Mouse (Mus musculus) limb, embryonic 13.5 days (tissue): Measurements from ENCODE around the gene Stra6. TPM values are rescaled to one million over a fixed set of nuclear protein-coding genes. Genes with fewer than 3 reads are reported as not detected.

Experiments used
- ATAC-seq: fragments of 200-750 bp; cut with Nextera tagmentation; 2 replicates; pipeline ENCODE4 v1.8.0; 2017; ENCODE audit warnings: low read depth, moderate number of reproducible peaks, moderate TSS enrichment; ENCODE audit not compliant: low FRiP score
- H3K27ac ChIP-seq: fragments of 300-500 bp; sonication (generic); 2 replicates; pipeline ENCODE4 v1.5.1; 2015; ENCODE audit warnings: inconsistent platforms, mild to moderate bottlenecking, moderate library complexity
- H3K27me3 ChIP-seq: fragments of 300-500 bp; sonication (generic); 2 replicates; pipeline ENCODE4 v1.6.1; 2015; ENCODE audit warnings: mild to moderate bottlenecking, inconsistent platforms
- H3K36me3 ChIP-seq: fragments of 300-500 bp; sonication (generic); 2 replicates; pipeline ENCODE4 v1.6.1; 2015; ENCODE audit warnings: inconsistent platforms, mild to moderate bottlenecking, moderate library complexity
- H3K4me1 ChIP-seq: fragments of 300-500 bp; sonication (generic); 2 replicates; pipeline ENCODE4 v1.6.1; 2015; ENCODE audit warnings: inconsistent platforms
- H3K4me2 ChIP-seq: fragments of 300-500 bp; sonication (generic); replicated peaks from 2 replicates; pipeline ENCODE4 v1.6.1; 2015; ENCODE audit warnings: inconsistent platforms, mild to moderate bottlenecking, moderate library complexity
- H3K4me3 ChIP-seq: fragments of 300-500 bp; sonication (generic); 2 replicates; pipeline ENCODE4 v1.5.1; 2015; ENCODE audit warnings: moderate library complexity, mild to moderate bottlenecking, inconsistent platforms
- H3K9ac ChIP-seq: fragments of 300-500 bp; sonication (generic); 2 replicates; pipeline ENCODE4 v1.6.1; 2015; ENCODE audit warnings: mild to moderate bottlenecking, inconsistent platforms
- H3K9me3 ChIP-seq: fragments of 300-500 bp; sonication (generic); 2 replicates; pipeline ENCODE4 v1.6.1; 2016; ENCODE audit warnings: inconsistent platforms
- WGBS: fragments of 180-500 bp; shearing (Covaris S2); methylation state at CpG from one replicate; pipeline ENCODE4 v1.1.7; 2015; 5-methylcytosine and 5-hydroxymethylcytosine counted together
- polyA plus RNA-seq: library from polyadenylated mRNA; unstranded; fragments of >200 nt; fragmentation: Nextera tagmentation; extraction: Ambion mirVana; gene quantifications from 2 replicates; pipeline ENCODE4 v1.2.1, GENCODE M21; 2015

Stra6 gene
- polyA plus RNA-seq, 1 experiment from 2014 or later = 29.9 TPM

GRCm38 (mm10) chr9:58125085-58125484 lies 61.5 kb downstream of the Stra6 start:
- peak overlapping the region; percentile 65; the same call in 1 of the 2 replicates for H3K27ac ChIP-seq
- ATAC-seq = peak; percentile 28; the same call in 1 of the 2 replicates
- H3K27me3 ChIP-seq = no peaks in the 10 kb centered on the region
- 31% methylated on average over 3 of the region's 3 CpGs for WGBS
- peaks cover 65% of the 10 kb centered on the region for H3K4me1 ChIP-seq
- H3K36me3 ChIP-seq = no peaks in the 10 kb centered on the region
- H3K9me3 ChIP-seq = no peaks in the 10 kb centered on the region
- no peak overlapping the region for H3K4me3 ChIP-seq
- H3K4me2 ChIP-seq = no peak overlapping the region
- H3K9ac ChIP-seq = no peak overlapping the region

- no peak for ATAC-seq
- no peak overlapping the region for H3K4me2 ChIP-seq
- no peak overlapping the region for H3K9ac ChIP-seq
- no peaks in the 10 kb centered on the region for H3K36me3 ChIP-seq
- no peak overlapping the region for H3K4me3 ChIP-seq
- no peaks in the 10 kb centered on the region for H3K27me3 ChIP-seq
- WGBS = 36% methylated on average over 4 of the region's 4 CpGs
- no peaks in the 10 kb centered on the region for H3K9me3 ChIP-seq
- peaks cover 72% of the 10 kb centered on the region for H3K4me1 ChIP-seq
- H3K27ac ChIP-seq = no peak overlapping the region; the same call in 1 of the 2 replicates
Measured at GRCm38 (mm10) chr9:58125811-58126210, 62.2 kb downstream of the Stra6 start.

GRCm38 (mm10) chr9:58128926-58129413 lies 65.4 kb downstream of the Stra6 start:
- peak; percentile 70 for ATAC-seq

GRCm38 (mm10) chr9:58129508-58129907 lies 65.9 kb downstream of the Stra6 start:
- WGBS = 5% methylated on average over 8 of the region's 8 CpGs
- Histone ChIP-seq H3K36me3 (no peaks in the 10 kb centered on the region), H3K27me3 (no peaks in the 10 kb centered on the region), H3K27ac (peak overlapping the region; percentile 89), H3K4me2 (peak overlapping the region; percentile 60), H3K4me3 (peak overlapping the region; percentile 28), H3K4me1 (peaks cover 88% of the 10 kb centered on the region), H3K9ac (peak overlapping the region; percentile 53), H3K9me3 (no peaks in the 10 kb centered on the region)
- ATAC-seq = no peak

More at GRCm38 (mm10) chr9:58128926-58129413, 65.4 kb downstream of the Stra6 start:
- Histone ChIP-seq H3K9me3 (no peaks in the 10 kb centered on the region), H3K9ac (peak overlapping the region; percentile 53), H3K4me3 (peak overlapping the region; percentile 28), H3K4me1 (peaks cover 88% of the 10 kb centered on the region), H3K36me3 (no peaks in the 10 kb centered on the region), H3K27ac (peak overlapping the region; percentile 89), H3K27me3 (no peaks in the 10 kb centered on the region), H3K4me2 (peak overlapping the region; percentile 60)
- WGBS = 2% methylated on average over 13 of the region's 13 CpGs

GRCm38 (mm10) chr9:58130909-58131308 lies 67.3 kb downstream of the Stra6 start:
- no peaks in the 10 kb centered on the region for H3K36me3 ChIP-seq
- H3K27ac ChIP-seq = no peak overlapping the region
- H3K9me3 ChIP-seq = no peaks in the 10 kb centered on the region
- H3K4me1 ChIP-seq = peaks cover 88% of the 10 kb centered on the region
- peak overlapping the region; percentile 60 for H3K4me2 ChIP-seq
- H3K4me3 ChIP-seq = no peak overlapping the region
- WGBS = 41% methylated on average over 3 of the region's 3 CpGs
- ATAC-seq = no peak
- H3K9ac ChIP-seq = no peak overlapping the region
- H3K27me3 ChIP-seq = no peaks in the 10 kb centered on the region

- no peaks in the 10 kb centered on the region for H3K36me3 ChIP-seq
- WGBS = 74% methylated on average over 7 of the region's 7 CpGs
- H3K27me3 ChIP-seq = no peaks in the 10 kb centered on the region
- no peaks in the 10 kb centered on the region for H3K9me3 ChIP-seq
- H3K4me2 ChIP-seq = no peak overlapping the region; the same call in 1 of the 2 replicates
- peaks cover 96% of the 10 kb centered on the region for H3K4me1 ChIP-seq
- ATAC-seq = no peak
- no peak overlapping the region for H3K27ac ChIP-seq
- H3K9ac ChIP-seq = no peak overlapping the region
- no peak overlapping the region for H3K4me3 ChIP-seq
Measured at GRCm38 (mm10) chr9:58131735-58132134, 68.1 kb downstream of the Stra6 start.

GRCm38 (mm10) chr9:58133893-58134884 lies 70.6 kb downstream of the Stra6 start:
- Histone ChIP-seq H3K27ac (peak overlapping the region; percentile 85), H3K4me1 (peaks cover 89% of the 10 kb centered on the region), H3K9ac (0 out of 2 replicates have a peak overlapping the region, but pooled peaks have one; percentile 36), H3K27me3 (no peaks in the 10 kb centered on the region), H3K4me2 (peak overlapping the region; percentile 50), H3K36me3 (no peaks in the 10 kb centered on the region), H3K4me3 (peak overlapping the region; percentile 21), H3K9me3 (no peaks in the 10 kb centered on the region)
- peak; percentile 34 for ATAC-seq
- WGBS = 5% methylated on average over 12 of the region's 17 CpGs

GRCm38 (mm10) chr9:58134906-58135305 lies 71.3 kb downstream of the Stra6 start:
- H3K4me3 ChIP-seq = peak overlapping the region; percentile 21
- H3K9me3 ChIP-seq = no peaks in the 10 kb centered on the region
- H3K36me3 ChIP-seq = peaks cover 3% of the 10 kb centered on the region
- H3K4me2 ChIP-seq = peak overlapping the region; percentile 50
- no peak overlapping the region; the same call in 1 of the 2 replicates for H3K9ac ChIP-seq
- H3K27me3 ChIP-seq = no peaks in the 10 kb centered on the region
- no peak for ATAC-seq
- H3K27ac ChIP-seq = peak overlapping the region; percentile 85
- WGBS = 12% methylated on average over 7 of the region's 7 CpGs
- H3K4me1 ChIP-seq = peaks cover 86% of the 10 kb centered on the region

GRCm38 (mm10) chr9:58135921-58136321 lies 72.3 kb downstream of the Stra6 start:
- Histone ChIP-seq H3K4me1 (peaks cover 84% of the 10 kb centered on the region), H3K9ac (peak overlapping the region; percentile 19; the same call in 1 of the 2 replicates), H3K9me3 (no peaks in the 10 kb centered on the region), H3K27me3 (no peaks in the 10 kb centered on the region), H3K4me3 (peak overlapping the region; percentile 21; the same call in 1 of the 2 replicates), H3K4me2 (peak overlapping the region; percentile 50), H3K36me3 (peaks cover 12% of the 10 kb centered on the region), H3K27ac (peak overlapping the region; percentile 85)
- WGBS = 2% methylated on average over 2 of the region's 2 CpGs
- ATAC-seq = peak; percentile 51; the same call in 1 of the 2 replicates

GRCm38 (mm10) chr9:58139947-58140346 lies 76.4 kb downstream of the Stra6 start:
- Histone ChIP-seq H3K4me2 (no peak overlapping the region), H3K4me1 (peaks cover 63% of the 10 kb centered on the region), H3K36me3 (peaks cover 19% of the 10 kb centered on the region), H3K27ac (no peak overlapping the region), H3K9me3 (no peaks in the 10 kb centered on the region), H3K9ac (no peak overlapping the region), H3K4me3 (no peak overlapping the region), H3K27me3 (no peaks in the 10 kb centered on the region)
- ATAC-seq = no peak
- 50% methylated on average over 6 of the region's 6 CpGs for WGBS

GRCm38 (mm10) chr9:58143419-58143818 lies 79.8 kb downstream of the Stra6 start:
- peak overlapping the region; percentile 16; the same call in 1 of the 2 replicates for H3K27ac ChIP-seq
- H3K9ac ChIP-seq = 0 out of 2 replicates have a peak overlapping the region, but pooled peaks have one; percentile 31
- WGBS = 36% methylated on average over 7 of the region's 7 CpGs

GRCm38 (mm10) chr9:58144664-58145063 lies 81.1 kb downstream of the Stra6 start:
- Histone ChIP-seq H3K4me1 (peaks cover 54% of the 10 kb centered on the region), H3K27ac (no peak overlapping the region), H3K27me3 (no peaks in the 10 kb centered on the region), H3K9ac (no peak overlapping the region), H3K4me3 (no peak overlapping the region), H3K36me3 (peaks cover 31% of the 10 kb centered on the region), H3K9me3 (no peaks in the 10 kb centered on the region), H3K4me2 (no peak overlapping the region)
- no peak for ATAC-seq
- WGBS = 57% methylated on average over 1 of the region's 1 CpGs

More at GRCm38 (mm10) chr9:58143419-58143818, 79.8 kb downstream of the Stra6 start:
- Histone ChIP-seq H3K36me3 (peaks cover 24% of the 10 kb centered on the region), H3K4me2 (no peak overlapping the region), H3K4me3 (no peak overlapping the region), H3K4me1 (peaks cover 52% of the 10 kb centered on the region), H3K9me3 (no peaks in the 10 kb centered on the region), H3K27me3 (no peaks in the 10 kb centered on the region)
- ATAC-seq = no peak
